Comparison of ENCODE assay signal across 23 mouse cellular contexts in genomic region chr7:75851290-75851689, GRCm38 (mm10). TPM values are rescaled to one million over a fixed set of nuclear protein-coding genes. Genes with fewer than 3 reads are reported as not detected.
DNase-seq lines count a peak whose midpoint lies in the region; ATAC-seq lines count a peak whose summit lies in the region.
"Had no signal": no experiment of that assay in that cellular context is flagged by ENCODE, and none has a peak within 500 bp of the region (broad histone marks: within the 10 kb centered on the region; RNA-seq: fewer than 3 reads in every experiment).

No protein-coding gene starts in this region.

- 84% methylated on average over 10 of the region's 10 CpGs for WGBS in hindbrain, embryonic 15.5 days
- 88% methylated on average over 10 of the region's 10 CpGs for WGBS in hindbrain, embryonic 10.5 days
- WGBS in midbrain, embryonic 14.5 days = 82% methylated on average over 10 of the region's 10 CpGs
- 91% methylated on average over 10 of the region's 10 CpGs for WGBS in midbrain, embryonic 11.5 days
- 90% methylated on average over 10 of the region's 10 CpGs for WGBS in neural tube, embryonic 15.5 days

- H3K9me3 ChIP-seq in hindbrain, embryonic 15.5 days = no peaks in the 10 kb centered on the region
- H3K9me3 ChIP-seq in hindbrain, embryonic 10.5 days = no peaks in the 10 kb centered on the region
- no peaks in the 10 kb centered on the region for H3K9me3 ChIP-seq in midbrain, embryonic 14.5 days (ENCODE audit: control insufficient read depth, low read length)
- no peaks in the 10 kb centered on the region for H3K9me3 ChIP-seq in midbrain, embryonic 11.5 days (ENCODE audit: control insufficient read depth, low read length)
- H3K9me3 ChIP-seq in neural tube, embryonic 15.5 days (replicated peaks) = no peaks in the 10 kb centered on the region
- H3K9me3 ChIP-seq: embryonic facial prominence, embryonic 13.5 days; G1E; heart, embryonic 10.5 days; heart, embryonic 15.5 days; intestine, embryonic 15.5 days; limb, embryonic 13.5 days; lung, embryonic 15.5 days; midbrain, embryonic 15.5 days; neural tube, embryonic 12.5 days had no signal

- H3K36me3 ChIP-seq in hindbrain, embryonic 15.5 days = no peaks in the 10 kb centered on the region
- peaks cover 15% of the 10 kb centered on the region for H3K36me3 ChIP-seq in hindbrain, embryonic 10.5 days
- no peaks in the 10 kb centered on the region for H3K36me3 ChIP-seq in midbrain, embryonic 14.5 days (ENCODE audit: control insufficient read depth, insufficient read depth, low read length)
- peaks cover 2% of the 10 kb centered on the region; the same call in 1 of the 2 replicates for H3K36me3 ChIP-seq in midbrain, embryonic 11.5 days (ENCODE audit: control insufficient read depth, insufficient read depth, low read length)
- no peaks in the 10 kb centered on the region for H3K36me3 ChIP-seq in neural tube, embryonic 15.5 days
- H3K36me3 ChIP-seq: heart, embryonic 15.5 days; intestine, embryonic 15.5 days; lung, embryonic 15.5 days; midbrain, embryonic 15.5 days; neural tube, embryonic 12.5 days had no signal

- peak overlapping the region; percentile 75 for H3K27ac ChIP-seq in hindbrain, embryonic 15.5 days (replicated peaks)
- no peak overlapping the region for H3K27ac ChIP-seq in hindbrain, embryonic 10.5 days
- H3K27ac ChIP-seq in midbrain, embryonic 14.5 days (replicated peaks; ENCODE audit: low read depth, low read length) = no peak overlapping the region
- H3K27ac ChIP-seq in midbrain, embryonic 11.5 days (ENCODE audit: low read depth, low read length) = no peak overlapping the region
- peak overlapping the region; percentile 37; the same call in 1 of the 2 replicates for H3K27ac ChIP-seq in neural tube, embryonic 15.5 days (replicated peaks)
- H3K27ac ChIP-seq: embryonic facial prominence, embryonic 13.5 days; heart, embryonic 10.5 days; heart, embryonic 15.5 days; intestine, embryonic 15.5 days; limb, embryonic 13.5 days; liver, embryonic 14.5 days; lung, embryonic 15.5 days; neural tube, embryonic 12.5 days had no signal

- ATAC-seq in hindbrain, embryonic 15.5 days (ENCODE audit: low FRiP score, low read depth) = no peak
- ATAC-seq in midbrain, embryonic 14.5 days (ENCODE audit: low FRiP score, low TSS enrichment) = no peak
- ATAC-seq in midbrain, embryonic 11.5 days (ENCODE audit: low FRiP score) = no peak
- no peak for ATAC-seq in neural tube, embryonic 15.5 days (ENCODE audit: low FRiP score)
- ATAC-seq: intestine, embryonic 15.5 days; midbrain, embryonic 15.5 days had no signal

- peak; percentile 6 for DNase-seq in cerebellum, adult 11-12 months
- no peak for DNase-seq in cerebellum, adult 9-10 months
- no peak for DNase-seq in hindbrain, embryonic 10.5 days (ENCODE audit: low spot score)
- DNase-seq in midbrain, embryonic 14.5 days = no peak
- DNase-seq in midbrain, embryonic 11.5 days (ENCODE audit: low spot score, missing footprints) = no peak
- DNase-seq: adrenal gland, adult 8-10 months; cerebellum, postnatal 10 days; gastrocnemius, postnatal 14 days; kidney, adult 2 months; kidney, postnatal 4 days; thymus, postnatal 4 days had no signal

- H3K4me3 ChIP-seq in hindbrain, embryonic 15.5 days = no peak overlapping the region
- no peak overlapping the region for H3K4me3 ChIP-seq in hindbrain, embryonic 10.5 days
- H3K4me3 ChIP-seq in midbrain, embryonic 14.5 days (replicated peaks; ENCODE audit: low read depth, low read length) = no peak overlapping the region
- no peak overlapping the region for H3K4me3 ChIP-seq in midbrain, embryonic 11.5 days (ENCODE audit: low read depth, low read length)
- H3K4me3 ChIP-seq in neural tube, embryonic 15.5 days (replicated peaks) = no peak overlapping the region
- H3K4me3 ChIP-seq: embryonic facial prominence, embryonic 13.5 days; heart, embryonic 10.5 days; heart, embryonic 15.5 days; intestine, embryonic 15.5 days; limb, embryonic 13.5 days; lung, embryonic 15.5 days; midbrain, embryonic 15.5 days; neural tube, embryonic 12.5 days had no signal

- H3K27me3 ChIP-seq in hindbrain, embryonic 15.5 days = no peaks in the 10 kb centered on the region
- no peaks in the 10 kb centered on the region for H3K27me3 ChIP-seq in hindbrain, embryonic 10.5 days (ENCODE audit: insufficient read depth, poor library complexity, severe bottlenecking)
- no peaks in the 10 kb centered on the region for H3K27me3 ChIP-seq in midbrain, embryonic 14.5 days (ENCODE audit: control insufficient read depth, insufficient read depth, low read length)
- H3K27me3 ChIP-seq in midbrain, embryonic 11.5 days (ENCODE audit: control insufficient read depth, insufficient read depth, low read length) = no peaks in the 10 kb centered on the region
- H3K27me3 ChIP-seq in neural tube, embryonic 15.5 days (replicated peaks) = no peaks in the 10 kb centered on the region
- H3K27me3 ChIP-seq: embryonic facial prominence, embryonic 13.5 days; heart, embryonic 15.5 days; intestine, embryonic 15.5 days; limb, embryonic 13.5 days; lung, embryonic 15.5 days; midbrain, embryonic 15.5 days; neural tube, embryonic 12.5 days had no signal

- H3K4me2 ChIP-seq in hindbrain, embryonic 15.5 days = no peak overlapping the region
- 0 out of 2 replicates have a peak overlapping the region, but pooled peaks have one; percentile 2 for H3K4me2 ChIP-seq in midbrain, embryonic 14.5 days (ENCODE audit: low read length)
- H3K4me2 ChIP-seq in midbrain, embryonic 11.5 days = no peak overlapping the region
- H3K4me2 ChIP-seq in neural tube, embryonic 15.5 days = no peak overlapping the region
- H3K4me2 ChIP-seq: embryonic facial prominence, embryonic 13.5 days; heart, embryonic 15.5 days; intestine, embryonic 15.5 days; limb, embryonic 13.5 days; lung, embryonic 15.5 days; midbrain, embryonic 15.5 days; neural tube, embryonic 12.5 days had no signal

- H3K4me1 ChIP-seq in hindbrain, embryonic 15.5 days (replicated peaks) = peaks cover 75% of the 10 kb centered on the region
- peaks cover 69% of the 10 kb centered on the region for H3K4me1 ChIP-seq in hindbrain, embryonic 10.5 days (replicated peaks)
- peaks cover 60% of the 10 kb centered on the region for H3K4me1 ChIP-seq in midbrain, embryonic 14.5 days (ENCODE audit: control insufficient read depth, insufficient read depth, low read length)
- H3K4me1 ChIP-seq in midbrain, embryonic 11.5 days (ENCODE audit: control insufficient read depth, insufficient read depth, low read length) = peaks cover 43% of the 10 kb centered on the region
- peaks cover 73% of the 10 kb centered on the region for H3K4me1 ChIP-seq in neural tube, embryonic 15.5 days

- H3K9ac ChIP-seq in hindbrain, embryonic 15.5 days = no peak overlapping the region
- H3K9ac ChIP-seq in midbrain, embryonic 14.5 days (replicated peaks; ENCODE audit: low read length) = no peak overlapping the region
- H3K9ac ChIP-seq in midbrain, embryonic 11.5 days (ENCODE audit: low read length) = no peak overlapping the region
- no peak overlapping the region for H3K9ac ChIP-seq in neural tube, embryonic 15.5 days (replicated peaks)
- H3K9ac ChIP-seq: embryonic facial prominence, embryonic 13.5 days; heart, embryonic 15.5 days; intestine, embryonic 15.5 days; limb, embryonic 13.5 days; liver, embryonic 14.5 days; lung, embryonic 15.5 days; midbrain, embryonic 15.5 days; neural tube, embryonic 12.5 days had no signal

RNA-seq across cellular contexts. Expression of gene Klhl25, which starts 3.2 kb away (rescaled TPM):
- 26.9 and 32.6 TPM in 2 replicates for polyA plus RNA-seq in hindbrain, embryonic 15.5 days (2015; fragmentation: Nextera tagmentation; extraction: Ambion mirVana)
- 22.8 and 24.6 TPM in 2 replicates for polyA plus RNA-seq in hindbrain, embryonic 10.5 days (2016; fragmentation: Nextera tagmentation; extraction: Ambion mirVana)
- 23.4 and 25.0 TPM in 2 replicates for polyA plus RNA-seq in midbrain, embryonic 14.5 days (2014; fragmentation: Nextera tagmentation; extraction: Ambion mirVana)
- 17.7 and 21.2 TPM in 2 replicates for polyA plus RNA-seq in midbrain, embryonic 11.5 days (2014; fragmentation: Nextera tagmentation; extraction: Ambion mirVana)
- polyA plus RNA-seq in neural tube, embryonic 15.5 days (2015; fragmentation: Nextera tagmentation; extraction: Ambion mirVana) = 22.0 and 22.1 TPM in 2 replicates

Comparison
In these comparisons a context has a peak if more than half of its experiments do, and no peak if none do; other contexts are left out.
1. H3K27ac ChIP-seq: peak in hindbrain, embryonic 15.5 days (single experiment) and neural tube, embryonic 15.5 days (single experiment); none in hindbrain, embryonic 10.5 days (single experiment), midbrain, embryonic 14.5 days (single experiment) and midbrain, embryonic 11.5 days (single experiment).